Mouse (Mus musculus) adrenal gland, adult 2 months (tissue): ENCODE measurements around the gene Gm42417. TPM values are rescaled to one million over a fixed set of nuclear protein-coding genes. Genes with fewer than 3 reads are reported as not detected.
A peak's percentile ranks its signal among the peaks of the same experiment; 100 is the strongest.

Experiments used
- DNase-seq: peaks from one replicate; pipeline ENCODE4 v3.0.0; 2021
- microRNA-seq, 2 experiments: library from miRNA; unstranded; fragments of <30 nt; microRNA quantifications; one replicate each; pipeline ENCODE4 v1.2.0; 2021
- polyA plus RNA-seq: library from polyadenylated mRNA; depleted of rRNA; stranded (reverse); fragments of >200 nt; gene quantifications from 2 replicates; pipeline ENCODE4 v1.2.3, GENCODE M21; 2012; rRNA removed
- total RNA-seq, 2 experiments: library from RNA; stranded (reverse); gene quantifications; 2 replicates each; pipeline ENCODE4 v1.2.3; 2021

Gm42417 gene
- total and polyA plus RNA-seq, 3 experiments = not detected

DNA sequence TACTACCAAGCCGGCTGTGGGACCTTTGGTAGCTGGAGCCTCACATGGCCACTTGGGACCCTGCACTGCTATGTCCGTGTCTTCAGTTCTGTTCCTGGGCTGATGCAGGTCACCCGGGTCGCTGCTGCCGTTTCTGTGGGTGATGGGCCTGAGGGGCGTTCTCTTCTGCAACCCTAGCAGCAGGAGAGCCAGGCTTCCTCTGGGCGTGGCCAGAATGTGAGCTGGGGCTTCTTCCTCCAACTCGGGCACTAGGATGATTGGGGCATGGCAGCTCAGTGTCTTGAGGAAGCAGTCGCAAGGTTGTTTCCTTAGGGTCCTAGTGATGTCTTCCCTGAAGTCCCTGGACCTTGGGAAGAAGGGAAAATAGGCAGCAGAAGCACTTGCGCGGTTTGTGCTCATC, 19.6 kb downstream of the Gm42417 start:
- no peak for DNase-seq

DNA sequence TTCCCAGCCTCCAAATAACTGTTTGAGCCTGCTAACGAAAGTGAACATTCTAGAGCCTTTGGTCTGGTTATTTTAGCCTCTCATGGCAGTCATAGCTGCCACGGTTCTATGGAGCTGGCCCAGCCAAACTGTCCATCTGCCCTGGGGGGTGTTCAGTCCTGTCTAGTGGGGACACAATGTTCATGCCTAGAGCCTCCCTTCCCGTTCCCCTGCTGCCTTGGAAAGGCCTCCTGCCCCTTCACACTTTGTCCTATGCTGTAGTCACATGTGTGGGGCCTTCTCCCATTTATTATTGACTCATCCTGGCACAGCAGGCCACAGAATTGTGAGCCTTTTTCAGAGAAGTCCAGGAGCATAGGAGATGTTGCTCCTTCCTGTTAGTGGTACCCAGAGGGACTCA, 21.0 kb downstream of the Gm42417 start:
- DNase-seq = no peak

DNA sequence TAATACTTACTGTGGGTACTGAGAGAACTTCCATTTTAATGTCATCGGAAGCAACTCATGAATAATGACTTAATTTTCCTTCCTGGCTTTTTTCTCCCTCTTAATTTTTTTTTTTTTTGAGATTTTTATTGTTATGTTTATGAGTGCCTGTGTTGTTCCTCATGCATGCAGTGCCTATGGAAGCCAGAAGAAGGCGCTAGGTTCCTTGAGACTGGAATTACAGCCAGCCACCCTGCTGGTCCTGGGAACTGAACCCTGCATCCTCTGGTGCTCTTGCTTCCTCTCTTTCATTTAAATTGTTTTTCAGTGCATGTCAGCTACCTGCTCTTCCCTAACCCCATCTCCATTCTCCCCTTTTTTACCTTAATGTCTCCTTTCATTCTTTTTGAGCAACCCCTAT, 25.5 kb downstream of the Gm42417 start:
- DNase-seq = no peak

DNA sequence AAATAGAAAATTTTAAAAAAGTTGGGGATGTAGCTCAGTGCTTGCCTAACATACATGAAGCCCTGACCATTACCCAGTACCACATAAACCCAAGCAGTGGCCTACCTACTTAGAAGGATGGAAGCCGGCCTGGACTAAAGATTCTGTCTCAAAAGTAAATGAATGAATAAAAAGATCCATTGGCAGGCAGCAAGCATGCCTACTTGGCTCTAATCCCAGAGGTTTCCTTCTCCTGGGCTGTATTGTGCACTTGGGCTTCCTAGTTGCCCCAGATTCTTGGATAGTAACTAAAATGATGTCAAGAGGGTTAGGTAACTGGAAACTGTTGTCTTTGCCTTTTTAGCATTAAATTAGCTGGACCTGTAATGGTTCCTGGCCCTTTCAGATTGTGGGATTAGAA, 25.9 kb downstream of the Gm42417 start:
- no peak for DNase-seq

- DNase-seq = no peak
These were observed 26.3 kb downstream of the Gm42417 start for GRCm38 (mm10) chr1:36512966-36513280.

DNA sequence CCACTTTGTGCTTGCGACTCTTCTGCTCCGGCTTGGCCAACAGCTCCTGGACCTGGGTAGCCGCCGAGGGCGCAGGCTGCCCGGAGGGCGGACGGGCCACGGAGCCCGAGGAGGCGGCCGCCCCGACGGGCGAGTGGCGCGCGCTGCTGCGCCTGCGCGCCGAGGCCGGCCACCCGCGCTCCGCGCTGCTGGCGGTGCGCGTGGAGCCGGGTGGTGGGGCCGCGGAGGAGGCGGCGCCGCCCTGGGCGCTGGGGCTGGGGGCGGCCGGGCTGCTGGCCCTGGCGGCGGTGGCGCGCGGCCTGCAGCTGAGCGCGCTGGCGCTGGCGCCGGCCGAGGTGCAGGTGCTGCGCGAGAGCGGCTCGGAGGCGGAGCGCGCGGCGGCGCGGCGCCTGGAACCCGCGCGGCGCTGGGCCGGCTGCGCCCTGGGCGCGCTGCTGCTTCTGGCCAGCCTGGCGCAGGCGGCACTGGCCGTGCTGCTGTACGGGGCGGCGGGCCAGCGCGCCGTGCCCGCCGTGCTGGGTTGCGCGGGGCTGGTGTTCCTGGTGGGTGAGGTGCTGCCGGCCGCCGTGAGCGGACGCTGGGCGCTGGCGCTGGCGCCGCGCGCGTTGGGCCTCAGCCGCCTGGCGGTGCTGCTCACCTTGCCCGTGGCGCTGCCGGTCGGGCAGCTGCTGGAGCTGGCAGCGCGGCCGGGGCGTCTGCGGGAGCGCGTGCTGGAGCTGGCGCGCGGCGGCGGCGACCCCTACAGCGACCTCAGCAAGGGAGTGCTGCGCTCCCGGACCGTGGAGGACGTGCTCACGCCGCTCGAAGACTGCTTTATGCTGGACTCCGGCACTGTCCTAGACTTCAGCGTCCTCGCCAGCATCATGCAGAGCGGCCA, 26.9 kb downstream of the Gm42417 start:
- DNase-seq = peak; percentile 73

GRCm38 (mm10) chr1:36511289-36512021, 27.8 kb downstream of the Gm42417 start, which contains the start of gene Cnnm3:
Gene Cnnm3, plus strand, starts transcription at chr1:36511867.
- peak; percentile 100 for DNase-seq

DNA sequence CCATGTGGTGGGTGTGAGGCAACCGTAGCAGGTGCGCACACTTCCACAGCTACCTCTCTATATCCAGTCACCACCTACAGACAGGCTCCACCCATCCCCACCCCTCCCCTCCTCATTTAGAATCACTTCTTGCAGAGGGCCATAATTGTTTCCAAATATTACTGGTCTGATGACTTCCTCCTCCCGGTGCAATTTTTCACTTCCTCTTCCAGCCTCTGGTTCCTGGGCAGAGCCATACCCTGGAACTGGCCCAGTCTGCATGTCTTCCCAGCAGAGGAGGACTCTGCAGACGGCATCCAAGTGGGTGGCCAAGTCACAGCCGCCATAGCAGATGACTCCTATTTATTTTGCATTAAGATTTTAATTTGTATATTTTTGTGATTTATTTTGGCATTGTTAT, 31.0 kb downstream of the Gm42417 start:
- DNase-seq = no peak

DNA sequence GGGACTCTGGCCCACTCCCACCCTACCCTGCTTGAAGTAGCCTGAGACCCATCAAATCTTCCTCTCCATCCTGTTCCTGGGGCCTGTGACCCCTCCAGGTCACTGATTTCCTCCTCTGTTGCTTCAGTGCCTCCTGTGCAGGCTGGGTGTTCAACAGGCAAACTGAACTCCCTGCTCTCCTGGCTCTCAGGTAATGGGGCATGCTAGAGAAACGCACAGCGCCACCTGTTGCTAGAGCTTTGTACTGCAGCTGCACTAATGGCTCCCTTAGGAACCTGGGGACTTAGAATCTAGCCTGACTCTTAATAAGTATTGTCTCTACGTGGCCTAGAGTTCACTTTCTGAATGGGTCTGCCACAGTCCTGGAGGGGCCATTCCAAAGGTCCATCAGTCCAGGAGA, 38.0 kb downstream of the Gm42417 start:
- DNase-seq = peak; percentile 68

DNA sequence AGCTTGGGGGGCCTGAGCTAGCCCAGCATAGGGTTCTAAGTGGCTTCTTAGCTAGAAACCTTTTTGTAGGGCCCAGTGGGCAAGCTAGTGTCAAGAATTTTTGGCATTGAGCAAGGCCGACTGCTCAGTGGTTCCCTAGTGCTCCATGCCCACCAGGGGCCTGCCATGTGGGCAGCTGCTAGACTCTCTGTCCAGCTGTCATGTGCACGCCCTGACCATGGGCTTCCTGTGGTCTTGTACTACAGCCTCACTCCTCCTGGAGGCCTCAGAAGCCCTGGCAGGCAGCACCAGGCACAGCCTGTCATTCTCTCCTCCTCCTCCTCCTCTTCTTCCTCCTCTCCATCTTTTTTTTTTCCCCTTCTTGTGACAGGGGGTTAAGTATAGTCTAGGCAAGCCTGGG, 41.9 kb downstream of the Gm42417 start:
- DNase-seq = no peak

- peak; percentile 30 for DNase-seq
These were observed 42.5 kb downstream of the Gm42417 start for GRCm38 (mm10) chr1:36496719-36497118.

DNA sequence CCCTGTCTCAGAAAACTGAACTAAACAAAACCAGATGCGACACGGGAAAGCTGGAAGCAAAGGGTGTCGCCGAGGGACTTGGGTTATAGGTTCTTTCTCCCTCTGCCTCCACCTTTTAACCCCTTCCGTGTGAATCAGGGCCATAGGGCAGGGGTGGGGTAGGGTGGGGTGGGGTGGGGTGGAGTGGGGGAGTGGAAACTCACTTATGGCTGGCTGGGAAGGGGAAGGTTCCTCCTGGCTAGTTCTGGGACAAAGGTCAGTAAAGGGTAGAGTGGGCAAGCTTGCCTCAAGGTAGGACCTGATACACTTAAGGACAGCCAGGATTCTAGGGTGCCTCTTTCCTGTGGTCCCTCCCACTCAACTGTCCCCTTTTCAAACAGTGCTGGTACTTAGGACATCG, 45.9 kb downstream of the Gm42417 start:
- no peak for DNase-seq

DNA sequence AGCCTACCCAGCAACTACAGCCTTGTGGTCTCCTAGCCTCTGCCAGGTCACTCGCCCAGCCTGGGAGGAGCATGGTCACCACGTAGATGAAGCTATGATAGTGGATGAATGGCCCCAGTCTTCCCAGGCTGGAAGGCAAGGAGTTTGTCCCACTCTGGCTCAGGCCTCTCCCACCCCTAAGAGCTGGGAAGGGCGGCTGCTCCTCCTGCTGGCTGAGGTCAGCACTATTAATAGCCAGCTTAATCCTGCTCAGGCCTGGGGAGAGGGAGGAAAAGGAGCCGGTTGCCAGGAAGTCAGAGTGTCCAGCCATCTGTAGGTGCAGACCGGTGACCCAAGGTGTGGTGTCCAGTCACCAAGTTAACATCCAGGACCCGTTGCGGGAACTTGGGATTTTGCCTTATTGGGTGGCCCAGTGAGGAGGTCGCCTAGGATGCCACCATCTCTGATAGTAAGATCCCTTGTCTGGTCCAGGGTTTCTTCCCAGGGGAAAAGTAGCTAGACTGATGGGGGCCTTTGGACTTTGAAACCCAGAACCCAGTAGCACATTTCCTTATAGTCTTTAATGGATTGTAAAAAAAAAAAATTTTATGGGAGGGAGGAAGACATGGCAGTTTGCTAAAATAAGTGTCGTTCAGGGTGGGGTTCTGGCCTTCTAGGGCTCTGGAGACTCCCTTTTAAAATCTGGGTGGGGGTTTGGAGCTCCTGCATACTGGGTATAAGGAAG, 46.7 kb downstream of the Gm42417 start:
- DNase-seq = peak; percentile 51

DNA sequence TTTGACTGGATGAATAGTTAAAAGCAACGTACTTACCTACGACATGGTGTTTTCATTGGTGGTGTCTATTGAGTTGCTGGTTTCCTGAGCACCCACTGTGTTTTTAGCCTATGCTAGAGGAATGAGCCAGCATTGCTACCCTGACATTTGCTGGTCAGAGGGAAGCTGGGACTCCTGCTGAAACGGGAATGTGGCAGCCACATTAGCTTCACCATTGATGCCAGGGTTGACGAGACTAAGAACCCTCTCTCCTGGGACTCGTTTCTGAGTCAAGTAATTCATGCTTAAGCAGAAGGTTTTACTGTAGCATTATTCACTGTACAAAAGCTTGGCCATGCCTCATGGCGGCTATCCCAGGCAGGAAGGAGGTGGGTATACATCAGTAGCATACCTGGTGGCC, 49.6 kb downstream of the Gm42417 start:
- DNase-seq = no peak

DNA sequence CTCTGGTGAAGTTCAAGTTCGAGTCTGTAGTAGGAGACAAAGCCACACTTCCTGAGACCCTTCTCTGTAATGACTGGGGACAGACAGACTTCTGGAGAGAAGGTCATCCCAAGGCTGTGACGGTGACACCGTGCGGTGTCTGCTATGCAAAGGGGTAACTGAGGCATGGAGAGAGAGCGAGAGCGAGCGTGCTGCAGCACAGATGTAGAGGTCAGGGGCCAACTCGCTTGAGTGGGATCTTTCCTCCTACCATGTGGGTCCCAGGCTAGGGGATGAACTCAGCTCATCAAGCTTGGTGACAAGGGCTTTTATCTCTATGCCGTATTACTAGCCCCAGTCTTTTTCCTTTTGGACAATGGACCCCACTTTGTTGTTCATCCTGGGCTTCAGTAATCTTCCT, 52.1 kb downstream of the Gm42417 start:
- no peak for DNase-seq

DNA sequence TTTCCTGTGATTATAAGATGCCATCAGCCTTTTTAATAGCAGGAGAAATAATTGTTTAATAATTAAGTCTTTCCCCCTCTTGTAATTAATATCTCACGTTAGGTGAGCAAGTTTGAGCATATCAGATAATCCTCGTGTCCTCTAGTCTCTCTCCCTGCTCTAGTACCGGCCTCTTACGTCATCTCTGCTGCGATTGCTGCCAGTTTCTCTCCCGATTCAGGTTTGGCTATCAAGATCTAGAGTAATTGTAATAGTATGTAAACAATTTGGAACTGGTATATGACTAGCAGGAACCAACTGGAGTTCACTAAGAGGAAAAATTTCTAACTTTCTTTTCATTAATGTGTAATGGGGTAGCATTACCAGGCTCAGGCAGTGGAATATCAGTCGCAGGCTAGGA, 54.1 kb downstream of the Gm42417 start:
- no peak for DNase-seq

GRCm38 (mm10) chr1:36483825-36484224, 55.4 kb downstream of the Gm42417 start:
- no peak for DNase-seq

Small RNA genes lying within 50 kb of the gene (microRNA-seq; reads per million reads assigned to microRNA genes)
- 0 reads per million in 2 experiments for gene Gm47280

Other genes starting within 250 kb of the Gm42417 start
- gene Arid5a, start 231.7 kb downstream of the Gm42417 start, total RNA-seq = 1 to 10 TPM; 5.2 to 5.9 TPM
- gene Arid5a, start 231.7 kb downstream of the Gm42417 start, polyA plus RNA-seq = 4.1 and 5.3 TPM in 2 replicates
- 100 to 1,000 TPM; 101 to 109 TPM for gene Kansl3, start 170.2 kb downstream of the Gm42417 start, total RNA-seq
- 60.7 and 68.8 TPM in 2 replicates for gene Kansl3, start 170.2 kb downstream of the Gm42417 start, polyA plus RNA-seq
- gene Fer1l5, start 167.1 kb downstream of the Gm42417 start, total RNA-seq = under 1 TPM in 1 of 2 experiments, not detected in 1; 0.17 TPM
- gene Fer1l5, start 167.1 kb downstream of the Gm42417 start, polyA plus RNA-seq = 0.02 TPM in 2 replicates
- gene Lman2l, start 94.2 kb downstream of the Gm42417 start, total RNA-seq = 10 to 100 TPM; 50.5 to 54.5 TPM
- 13.7 and 15.0 TPM in 2 replicates for gene Lman2l, start 94.2 kb downstream of the Gm42417 start, polyA plus RNA-seq
- 1 to 10 TPM; 4.6 to 5.3 TPM for gene Cnnm4, start 67.8 kb downstream of the Gm42417 start, total RNA-seq
- 2.6 and 3.3 TPM in 2 replicates for gene Cnnm4, start 67.8 kb downstream of the Gm42417 start, polyA plus RNA-seq
- 10 to 100 TPM; 25.9 to 32.0 TPM for gene Cnnm3, start 27.6 kb downstream of the Gm42417 start, total RNA-seq
- 53.9 and 70.6 TPM in 2 replicates for gene Cnnm3, start 27.6 kb downstream of the Gm42417 start, polyA plus RNA-seq
- gene Ankrd23, start 2.5 kb downstream of the Gm42417 start, total RNA-seq = 10 to 100 TPM in 1 of 2 experiments, 1 to 10 TPM in 1; 6.9 to 11.2 TPM
- 16.5 and 19.9 TPM in 2 replicates for gene Ankrd23, start 2.5 kb downstream of the Gm42417 start, polyA plus RNA-seq
- 10 to 100 TPM; 11.1 to 14.5 TPM for gene Ankrd39, start 8.0 kb upstream of the Gm42417 start, total RNA-seq
- gene Ankrd39, start 8.0 kb upstream of the Gm42417 start, polyA plus RNA-seq = 24.4 and 41.9 TPM in 2 replicates
- gene Sema4c, start 18.9 kb upstream of the Gm42417 start, total RNA-seq = 10 to 100 TPM; 13.0 to 25.3 TPM
- gene Sema4c, start 18.9 kb upstream of the Gm42417 start, polyA plus RNA-seq = 22.5 and 24.0 TPM in 2 replicates
- under 1 TPM; 0.14 to 0.79 TPM for gene Fam178b, start 143.8 kb upstream of the Gm42417 start, total RNA-seq
- 0.52 and 1.2 TPM in 2 replicates for gene Fam178b, start 143.8 kb upstream of the Gm42417 start, polyA plus RNA-seq
- 1,000 to 10,000 TPM in 1 of 2 experiments, 100 to 1,000 TPM in 1; 981 to 1,022 TPM for gene Cox5b, start 152.0 kb upstream of the Gm42417 start, total RNA-seq
- gene Cox5b, start 152.0 kb upstream of the Gm42417 start, polyA plus RNA-seq = 749 and 851 TPM in 2 replicates
- gene 4933424G06Rik, start 170.7 kb upstream of the Gm42417 start, total RNA-seq = not detected
- gene 4933424G06Rik, start 170.7 kb upstream of the Gm42417 start, polyA plus RNA-seq = not detected in 2 replicates
- 100 to 1,000 TPM; 132 to 140 TPM for gene Actr1b, start 175.0 kb upstream of the Gm42417 start, total RNA-seq
- 144 and 156 TPM in 2 replicates for gene Actr1b, start 175.0 kb upstream of the Gm42417 start, polyA plus RNA-seq
- gene Zap70, start 222.4 kb upstream of the Gm42417 start, total RNA-seq = under 1 TPM; 0.29 to 0.90 TPM
- 2.1 and 3.3 TPM in 2 replicates for gene Zap70, start 222.4 kb upstream of the Gm42417 start, polyA plus RNA-seq